Mouse (Mus musculus) B cell, adult 67 days (primary cell): ENCODE measurements around the gene Stxbp5. TPM values are rescaled to one million over a fixed set of nuclear protein-coding genes. Genes with fewer than 3 reads are reported as not detected.

Experiments
- total RNA-seq, 2 experiments: library from RNA; stranded (reverse); gene quantifications; 4 replicates each; pipeline ENCODE4 v1.2.4; 2023

Stxbp5 gene
- 10 to 100 TPM; 28.5 to 34.5 TPM for total RNA-seq

DNA sequence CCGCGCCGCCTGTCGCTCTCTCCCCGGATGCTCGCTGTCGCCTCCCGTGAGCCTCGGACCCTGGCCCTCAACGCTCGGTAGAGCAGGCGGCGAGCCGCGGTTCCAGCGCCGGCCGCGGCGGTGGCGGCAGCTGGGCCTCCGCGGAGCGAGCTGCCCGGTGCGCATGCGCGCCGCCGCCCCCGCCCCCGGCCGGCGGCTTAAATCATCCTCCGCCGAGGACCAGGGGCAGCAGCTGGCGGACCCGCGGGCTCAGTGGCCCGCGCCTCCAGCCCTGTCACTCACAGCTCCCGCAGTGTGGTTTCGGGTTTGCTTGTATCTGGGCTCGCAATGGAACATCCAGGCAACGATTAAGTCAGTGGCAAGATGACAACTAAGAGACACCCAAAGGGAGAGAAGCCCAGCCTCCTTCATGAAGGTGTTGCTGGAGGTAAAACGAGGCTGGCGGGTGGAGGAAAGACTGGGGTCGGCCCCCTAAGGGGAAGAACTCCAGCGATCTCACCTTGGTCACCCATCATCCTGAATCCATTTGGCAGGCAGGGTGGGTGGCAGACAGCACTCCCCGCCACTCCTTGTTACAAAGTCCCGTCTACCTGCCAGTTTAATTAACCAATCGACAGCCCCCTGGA lies at the start of gene Stxbp5:
Stxbp5 (minus strand) TSS at position 9 of the 626 bp plus-strand sequence.

Other genes with a start within 250 kb of the Stxbp5 start
- not detected for gene Samd5, start 225.9 kb downstream of the Stxbp5 start, total RNA-seq